Mouse (Mus musculus): ENCODE results near the gene Rnaseh2a.

Rnaseh2a gene

DNA sequence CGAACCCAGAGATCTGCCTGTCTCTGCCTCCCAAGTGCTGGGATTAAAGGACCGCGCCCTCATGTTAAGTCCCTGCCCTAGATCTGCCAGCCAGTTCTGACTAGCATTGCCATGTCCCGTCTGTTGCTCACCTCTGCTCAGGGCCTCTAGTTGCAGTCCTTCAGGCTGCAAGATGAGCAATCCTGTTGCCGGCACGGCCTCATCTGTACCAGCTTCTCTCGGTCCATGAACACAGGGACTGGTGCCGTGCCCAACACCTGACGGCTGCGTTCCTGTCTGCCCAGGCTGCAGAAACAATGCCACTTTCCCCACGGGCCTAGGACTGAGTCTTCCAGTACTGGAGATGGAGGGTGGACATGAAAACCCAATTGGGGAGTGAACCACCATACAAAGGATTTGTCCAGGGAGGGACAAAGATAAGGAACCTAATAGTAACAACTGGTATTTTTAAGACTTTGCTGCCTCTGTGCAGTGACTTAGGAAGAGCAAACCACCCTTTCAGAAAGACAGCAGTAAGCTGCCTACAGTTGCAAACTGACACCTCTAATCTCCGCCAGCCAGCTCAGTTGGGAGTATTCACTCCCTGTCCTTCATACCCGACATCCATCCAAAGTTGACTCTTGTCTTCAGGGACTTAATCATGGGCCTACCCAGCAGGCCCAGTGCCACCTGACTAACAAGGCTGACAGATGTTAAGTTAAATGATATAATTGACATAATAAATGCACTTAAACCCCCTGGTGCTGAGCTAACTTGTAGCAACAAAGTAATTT, 1.8 kb downstream of the Rnaseh2a start:
- no peak for DNase-seq (ENCODE audit: extremely low read depth, low read depth, low spot score)

DNA sequence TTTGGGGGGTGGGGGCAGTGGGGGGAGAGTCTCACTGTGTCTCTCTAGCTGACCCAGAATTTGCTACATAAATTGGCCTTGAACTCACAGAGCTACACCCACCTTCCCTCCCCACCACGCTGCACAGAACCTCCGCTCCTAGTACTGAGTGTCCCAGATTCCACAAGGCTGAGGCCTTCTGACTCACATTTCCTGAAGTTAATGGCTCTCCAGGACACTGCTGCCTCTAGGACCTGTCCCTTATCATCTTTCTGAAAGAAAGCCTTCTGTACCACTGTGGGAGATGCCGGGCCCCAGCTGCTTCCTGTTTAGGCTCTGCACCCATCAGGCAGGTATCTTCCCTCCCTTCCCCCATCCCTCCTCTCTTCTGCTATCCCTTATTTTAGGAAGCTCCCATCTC, 3.0 kb downstream of the Rnaseh2a start:
- DNase-seq (ENCODE audit: extremely low read depth, low read depth, low spot score) = no peak

GRCm38 (mm10) chr8:84965731-84966291, 3.8 kb downstream of the Rnaseh2a start:
- peak; percentile 92 for DNase-seq (ENCODE audit: extremely low read depth, low read depth, low spot score)

- no peak for DNase-seq (ENCODE audit: extremely low read depth, low read depth, low spot score)
These were observed 5.6 kb downstream of the Rnaseh2a start for GRCm38 (mm10) chr8:84963952-84964351.

DNA sequence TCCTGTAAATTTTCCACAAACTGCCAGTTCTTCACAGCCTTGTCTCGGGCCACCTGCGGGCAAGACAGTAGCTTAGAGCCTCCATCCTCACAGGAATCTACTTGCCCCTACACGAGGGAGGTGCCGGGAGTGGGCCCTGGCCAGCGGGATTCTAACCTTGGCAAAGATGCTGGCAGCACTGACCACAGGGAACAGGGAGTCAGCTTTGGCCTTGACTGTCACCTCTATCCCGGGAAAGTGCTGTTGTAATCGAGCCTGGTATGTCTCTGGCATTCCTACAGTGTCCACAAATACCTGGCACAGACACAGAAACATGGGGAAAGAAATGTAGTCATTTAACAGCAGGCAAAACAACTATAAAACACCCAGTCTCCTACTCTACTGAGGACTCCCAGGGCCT, 9.8 kb downstream of the Rnaseh2a start:
- no peak for DNase-seq (ENCODE audit: extremely low read depth, low read depth, low spot score)

DNA sequence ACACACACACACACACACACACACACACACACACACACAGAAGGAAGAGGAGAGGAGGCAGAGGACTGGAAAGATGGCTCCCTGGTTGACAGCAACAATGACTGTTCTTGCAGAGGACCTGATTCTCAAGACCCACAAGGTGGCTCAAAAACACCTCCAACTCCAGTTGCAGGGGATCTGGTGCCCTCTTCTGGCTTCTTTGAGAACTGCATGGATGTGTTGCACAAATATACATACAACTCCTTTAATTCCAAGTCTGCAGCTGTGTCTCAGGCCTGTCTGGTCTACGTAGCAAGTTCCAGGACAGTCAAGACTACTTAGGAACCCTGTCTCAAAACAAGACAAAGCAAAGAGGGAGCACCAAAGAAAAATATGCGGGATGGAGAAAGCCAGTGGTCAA, 12.8 kb downstream of the Rnaseh2a start:
- no peak for DNase-seq (ENCODE audit: extremely low read depth, low read depth, low spot score)

DNA sequence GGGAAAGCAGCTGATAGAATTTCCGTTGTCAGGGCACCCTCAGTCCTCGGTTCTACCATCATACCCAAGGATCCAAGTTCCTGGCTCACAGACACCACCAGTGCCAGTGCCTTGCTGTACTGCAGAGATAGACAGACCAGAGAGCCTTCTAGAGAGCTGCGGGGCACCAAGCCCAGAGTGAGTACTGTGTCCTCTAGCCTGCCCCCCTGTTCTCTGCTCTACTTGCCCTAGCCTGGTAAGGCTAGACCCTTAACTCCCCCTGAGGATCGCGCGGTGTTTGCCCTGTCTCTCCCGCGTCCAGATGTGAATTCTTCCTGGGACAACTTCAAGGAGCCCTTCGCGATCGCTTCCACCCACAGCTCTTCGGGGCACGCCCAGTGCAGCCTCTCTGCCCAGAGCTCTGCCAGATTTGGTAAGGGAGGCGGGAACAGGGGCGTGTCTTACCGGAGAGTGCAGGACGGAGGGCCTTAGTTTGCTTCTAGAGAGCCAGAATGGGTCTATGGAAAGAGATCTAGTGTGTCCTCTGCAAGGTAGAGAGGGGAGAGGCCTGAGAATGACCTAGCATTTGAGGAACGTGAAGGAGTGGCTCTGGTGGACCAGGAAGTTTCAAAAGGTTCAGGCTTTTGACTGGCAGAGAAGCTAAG, 16.8 kb downstream of the Rnaseh2a start:
- DNase-seq (ENCODE audit: extremely low read depth, low read depth, low spot score) = no peak

DNA sequence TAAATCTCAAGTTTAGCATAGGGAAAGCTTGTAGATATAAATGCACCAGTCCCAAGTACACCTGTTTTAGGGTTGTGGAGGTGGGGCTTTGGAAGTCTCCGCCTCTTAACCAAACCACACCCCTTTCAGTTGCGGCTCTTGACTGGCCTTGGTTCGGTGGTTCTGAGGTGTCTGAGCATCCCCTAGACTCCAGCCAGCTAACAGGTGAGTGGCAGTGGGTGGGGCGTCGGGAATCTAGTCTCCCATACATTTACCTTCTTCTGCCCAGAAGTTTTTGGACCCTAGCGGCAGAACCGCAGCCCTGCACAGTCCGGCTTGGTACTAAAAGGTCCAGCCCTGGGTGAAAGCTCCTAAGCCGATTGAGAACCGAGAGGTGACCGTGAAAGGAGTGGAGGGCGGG, 19.8 kb downstream of the Rnaseh2a start:
- DNase-seq (ENCODE audit: extremely low read depth, low read depth, low spot score) = no peak

GRCm38 (mm10) chr8:84947241-84947545, 22.4 kb downstream of the Rnaseh2a start:
- DNase-seq (ENCODE audit: extremely low read depth, low read depth, low spot score) = no peak

GRCm38 (mm10) chr8:84946528-84947240, 22.9 kb downstream of the Rnaseh2a start, which contains the start of gene Rtbdn:
Gene Rtbdn, plus strand, starts transcription at chr8:84946991.
- no peak for DNase-seq (ENCODE audit: extremely low read depth, low read depth, low spot score)

DNA sequence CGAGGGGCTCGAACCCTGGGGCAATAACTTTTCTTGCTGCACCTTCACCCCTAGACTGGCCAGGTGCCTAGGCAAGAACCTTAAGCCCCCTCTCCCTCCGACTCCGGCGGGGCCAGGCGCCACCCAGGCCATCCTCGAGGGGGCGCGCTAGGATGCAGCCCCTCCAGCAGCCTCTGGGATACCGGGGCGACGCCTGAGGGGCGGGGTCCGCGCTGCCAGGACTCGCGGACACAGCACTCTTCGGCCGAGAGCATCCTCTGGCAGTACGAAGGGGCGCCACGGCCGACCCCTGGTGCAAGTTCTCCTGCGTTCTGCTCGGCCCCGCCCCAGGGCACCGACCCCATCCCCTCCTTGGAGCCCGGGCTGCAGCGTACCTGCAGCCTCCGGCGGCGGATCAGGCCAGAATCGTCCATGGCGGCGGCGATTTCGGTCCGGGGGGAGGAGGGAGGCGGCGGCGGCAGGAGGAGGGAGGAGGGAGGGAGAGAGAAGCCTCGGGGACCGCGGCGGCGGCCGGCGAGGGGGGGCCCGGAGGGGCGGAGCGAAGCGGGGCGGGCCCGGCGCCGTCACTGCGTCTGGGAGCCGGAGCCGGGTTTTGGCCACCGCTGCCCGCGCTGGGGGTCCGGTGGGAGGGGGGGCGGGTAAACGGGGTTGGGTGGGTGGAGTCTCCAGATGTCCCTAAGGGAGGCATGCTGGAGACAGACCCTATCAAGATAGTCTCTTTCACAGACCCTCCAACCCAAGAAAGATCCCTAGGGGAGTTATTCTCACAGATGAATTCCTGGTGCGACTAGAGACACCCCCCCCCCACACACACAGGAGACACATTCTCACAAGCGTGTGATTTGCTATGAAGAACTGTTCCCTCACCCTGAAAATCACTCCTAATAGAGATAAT, 23.7 kb downstream of the Rnaseh2a start:
- no peak for DNase-seq (ENCODE audit: extremely low read depth, low read depth, low spot score)

- DNase-seq (ENCODE audit: extremely low read depth, low read depth, low spot score) = no peak
These were observed 24.3 kb downstream of the Rnaseh2a start for GRCm38 (mm10) chr8:84945235-84945632.

DNA sequence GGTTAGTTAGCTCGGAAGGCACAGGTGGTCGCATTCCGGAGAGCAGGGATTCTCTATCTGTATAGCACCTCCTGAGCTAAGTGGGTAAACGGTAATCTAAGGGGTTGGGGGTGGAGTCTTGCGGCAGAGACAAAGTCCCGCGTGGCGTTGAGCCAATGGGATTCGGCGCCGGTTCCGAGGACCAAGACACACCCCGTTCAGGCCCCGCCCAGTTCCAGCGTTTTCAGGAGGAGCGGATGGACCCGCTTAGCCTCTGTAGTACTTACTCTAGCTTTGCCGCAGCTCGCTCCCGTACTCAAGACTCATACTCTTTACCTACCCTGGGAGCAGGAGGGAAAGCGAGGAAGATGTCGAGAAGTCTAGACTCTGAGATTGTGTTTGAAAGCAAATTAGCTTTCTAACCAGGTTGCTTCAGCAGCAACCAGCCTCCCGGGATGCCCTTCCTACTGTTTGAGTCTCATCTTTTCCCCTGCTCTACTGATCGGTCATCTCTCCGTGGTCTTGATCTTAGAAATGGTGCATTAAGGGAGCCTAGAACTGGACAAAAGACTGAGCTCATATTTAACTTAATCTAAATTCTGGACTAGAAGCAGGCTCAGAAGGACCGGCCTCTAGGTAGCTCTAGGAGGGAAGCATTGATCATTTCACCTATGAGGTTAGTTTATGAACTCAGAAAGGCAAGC, 24.9 kb downstream of the Rnaseh2a start:
- DNase-seq (ENCODE audit: extremely low read depth, low read depth, low spot score) = no peak

DNA sequence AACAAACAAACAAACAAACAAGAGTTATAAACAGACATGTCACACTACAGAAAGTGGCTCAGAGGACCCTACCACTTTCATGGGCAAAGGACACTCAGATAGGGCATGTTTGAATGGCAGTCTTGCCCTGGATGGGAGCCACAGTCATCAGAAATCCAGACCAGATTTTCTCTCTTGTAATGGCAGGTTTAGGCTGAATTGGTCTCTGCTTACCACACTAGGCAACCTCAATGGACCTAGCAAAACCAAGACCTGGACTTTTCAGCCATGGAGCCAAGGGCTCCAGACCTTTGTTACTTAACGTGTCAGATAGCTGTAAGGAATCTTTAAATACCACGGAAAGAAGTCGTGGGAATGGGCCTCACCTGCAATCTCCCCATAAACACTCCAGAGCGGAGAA, 25.9 kb downstream of the Rnaseh2a start:
- no peak for DNase-seq (ENCODE audit: extremely low read depth, low read depth, low spot score)

DNA sequence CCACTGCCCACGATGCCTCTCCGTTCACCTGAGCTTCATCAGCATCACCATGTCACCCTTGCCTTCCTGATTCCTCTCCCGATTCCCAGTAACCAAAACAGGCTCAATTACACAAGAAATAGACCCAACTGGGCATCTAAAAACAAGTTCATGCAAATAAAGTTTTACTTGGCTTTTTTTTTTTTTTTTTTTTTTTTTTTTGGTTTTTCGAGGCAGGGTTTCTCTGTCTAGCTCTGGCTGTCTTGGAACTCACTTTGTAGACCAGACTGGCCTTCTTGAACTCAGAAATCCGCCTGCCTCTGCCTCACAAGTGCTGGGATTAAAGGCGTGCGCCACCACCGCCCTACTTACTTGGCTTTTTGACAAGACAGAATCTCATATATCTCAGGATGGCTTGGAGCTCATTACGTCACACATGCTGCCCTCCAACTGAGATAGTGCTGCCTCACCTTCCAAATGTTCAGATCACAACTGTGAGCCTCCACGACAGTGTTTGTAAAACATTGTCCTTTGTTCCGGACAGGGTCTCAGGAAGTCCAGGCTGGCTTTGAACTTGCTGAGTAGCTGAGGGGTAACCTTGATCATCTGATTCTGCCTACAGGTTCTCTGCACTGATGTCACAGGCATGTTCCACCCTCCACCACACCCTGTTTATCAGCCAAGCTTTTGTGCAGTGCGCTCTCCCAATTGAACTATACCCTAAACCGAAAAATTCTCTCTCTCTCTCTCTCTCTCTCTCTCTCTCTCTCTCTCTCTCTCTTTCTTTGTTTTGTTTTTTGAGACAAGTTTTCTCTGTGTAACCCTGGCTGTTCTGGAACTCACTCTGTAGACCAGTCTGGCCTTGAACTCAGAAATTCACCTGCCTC, 31.7 kb downstream of the Rnaseh2a start:
- DNase-seq (ENCODE audit: extremely low read depth, low read depth, low spot score) = no peak

DNA sequence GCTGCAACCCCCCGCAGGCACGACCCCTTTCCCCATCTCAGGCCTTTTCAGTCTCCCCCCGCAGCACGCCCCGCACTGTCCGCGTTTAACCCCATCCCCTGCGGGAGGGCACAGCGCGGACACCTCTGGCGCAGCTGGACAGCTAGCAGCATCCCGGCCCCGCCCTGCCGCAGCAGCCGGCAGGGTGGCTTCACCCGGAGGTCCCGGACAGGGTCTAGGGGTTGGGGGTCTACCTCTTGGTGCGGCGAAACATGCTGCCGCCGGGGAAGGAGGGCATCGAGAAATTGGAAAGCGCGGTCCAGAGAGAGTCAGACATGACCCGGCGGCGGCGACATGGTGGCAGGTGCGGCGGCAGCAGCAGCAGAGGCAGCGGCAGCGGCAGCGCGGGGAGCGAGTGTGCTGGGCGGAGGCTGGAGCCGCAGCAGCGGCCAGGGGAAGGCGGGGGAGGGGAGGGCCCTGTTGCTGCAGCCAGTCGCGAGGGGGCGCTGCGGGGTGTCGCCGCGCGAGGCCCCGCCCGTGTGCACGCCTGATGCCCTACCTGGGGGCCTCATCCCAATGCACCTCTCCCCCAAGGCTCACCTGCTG, 32.5 kb downstream of the Rnaseh2a start, which contains the start of gene Mast1:
Gene Mast1, minus strand, starts transcription at position 398 of the 585 bp plus-strand sequence.
- no peak for DNase-seq (ENCODE audit: extremely low read depth, low read depth, low spot score)

- DNase-seq (ENCODE audit: extremely low read depth, low read depth, low spot score) = no peak
These were observed 33.3 kb downstream of the Rnaseh2a start for GRCm38 (mm10) chr8:84936041-84936961.

DNA sequence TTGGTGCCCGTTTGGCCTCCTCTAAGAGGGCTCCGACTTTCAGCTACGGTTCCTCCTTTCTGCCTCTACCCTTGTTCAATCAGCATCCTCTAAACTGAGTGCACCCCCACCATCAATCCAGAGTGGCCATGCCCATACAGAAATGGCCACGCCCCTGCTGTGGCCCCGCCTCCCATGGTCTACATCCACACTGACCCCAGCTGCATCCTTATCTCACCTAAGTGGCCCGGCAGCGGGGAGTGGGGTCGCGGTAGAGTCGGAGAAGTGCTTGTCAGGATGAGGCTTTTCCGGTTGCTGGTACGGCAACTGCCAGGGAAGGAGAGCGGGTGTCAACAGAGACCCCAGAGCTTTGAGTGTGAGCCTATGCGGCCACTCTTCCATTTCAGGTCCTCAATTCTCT, 34.1 kb downstream of the Rnaseh2a start:
- no peak for DNase-seq (ENCODE audit: extremely low read depth, low read depth, low spot score)

Measured in fat pad, adult 2 months (tissue).